26 mouse cellular contexts compared by ENCODE assay signal in the genomic region with DNA sequence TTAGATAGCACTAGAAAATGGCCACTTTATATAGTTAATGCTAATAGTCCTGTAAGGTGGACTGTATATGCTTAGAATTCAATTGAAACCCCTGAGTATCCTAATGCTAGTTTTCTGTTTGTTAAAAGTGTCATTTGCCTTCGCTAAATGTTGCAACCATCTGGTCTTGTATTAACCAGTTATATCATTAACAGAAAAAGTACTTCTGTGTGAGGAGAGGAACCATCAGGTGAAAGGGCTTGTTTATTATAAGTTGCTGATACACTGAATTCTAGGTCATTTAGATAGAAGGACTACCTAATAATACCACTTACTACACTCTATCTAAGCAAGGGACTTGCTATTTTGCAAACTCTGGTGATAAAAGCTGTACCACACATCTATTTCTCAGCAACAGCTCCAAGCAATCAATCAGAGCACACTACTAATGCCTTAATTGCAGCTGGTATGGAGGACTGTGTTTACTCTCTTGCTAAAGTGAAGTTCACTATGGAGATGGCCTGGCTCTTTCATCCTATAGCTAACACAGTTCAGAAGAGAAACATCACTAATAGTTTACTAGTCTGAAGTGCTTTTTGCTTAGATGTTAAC. TPM values are rescaled to one million over a fixed set of nuclear protein-coding genes. Genes with fewer than 3 reads are reported as not detected.
DNase-seq lines count a peak whose midpoint lies in the region; ATAC-seq and TF ChIP-seq lines count a peak whose summit lies in the region.
"Had no signal": no experiment of that assay in that cellular context is flagged by ENCODE, and none has a peak within 500 bp of the region (broad histone marks: within the 10 kb centered on the region; RNA-seq: fewer than 3 reads in every experiment).

No protein-coding gene starts in this region.

- H3K27me3 ChIP-seq in kidney, adult 2 months (replicated peaks; ENCODE audit: control insufficient read depth, insufficient read depth, low read length), result no peaks in the 10 kb centered on the region
- no peaks in the 10 kb centered on the region for H3K27me3 ChIP-seq in liver, embryonic 15.5 days
- H3K27me3 ChIP-seq in liver, embryonic 12.5 days (replicated peaks), result no peaks in the 10 kb centered on the region
- no peaks in the 10 kb centered on the region for H3K27me3 ChIP-seq in midbrain, embryonic 11.5 days (ENCODE audit: control insufficient read depth, insufficient read depth, low read length)
- no peaks in the 10 kb centered on the region for H3K27me3 ChIP-seq in midbrain, embryonic 10.5 days (ENCODE audit: low read depth, poor library complexity, severe bottlenecking)
- H3K27me3 ChIP-seq in limb, embryonic 10.5 days (ENCODE audit: low read depth, poor library complexity, severe bottlenecking), result no peaks in the 10 kb centered on the region
- H3K27me3 ChIP-seq: CH12.LX; embryonic facial prominence, embryonic 12.5 days; embryonic facial prominence, embryonic 15.5 days; hindbrain, embryonic 12.5 days; Patski had no signal

- no peaks in the 10 kb centered on the region for H3K36me3 ChIP-seq in kidney, adult 2 months (ENCODE audit: control insufficient read depth, insufficient read depth, low read length)
- no peaks in the 10 kb centered on the region for H3K36me3 ChIP-seq in liver, embryonic 15.5 days (replicated peaks)
- peaks cover 4% of the 10 kb centered on the region; the same call in 1 of the 2 replicates for H3K36me3 ChIP-seq in liver, embryonic 12.5 days
- no peaks in the 10 kb centered on the region for H3K36me3 ChIP-seq in midbrain, embryonic 11.5 days (ENCODE audit: control insufficient read depth, insufficient read depth, low read length)
- peaks cover 7% of the 10 kb centered on the region for H3K36me3 ChIP-seq in midbrain, embryonic 10.5 days
- peaks cover 7% of the 10 kb centered on the region; the same call in 1 of the 2 replicates for H3K36me3 ChIP-seq in limb, embryonic 10.5 days
- H3K36me3 ChIP-seq: embryonic facial prominence, embryonic 12.5 days; embryonic facial prominence, embryonic 15.5 days; hindbrain, embryonic 12.5 days had no signal

- H3K4me3 ChIP-seq in kidney, adult 2 months (ENCODE audit: insufficient read depth, low read depth, low read length), result no peak overlapping the region
- no peak overlapping the region for H3K4me3 ChIP-seq in liver, embryonic 15.5 days (replicated peaks)
- no peak overlapping the region for H3K4me3 ChIP-seq in liver, embryonic 12.5 days
- H3K4me3 ChIP-seq in midbrain, embryonic 11.5 days (ENCODE audit: low read depth, low read length), result no peak overlapping the region
- no peak overlapping the region for H3K4me3 ChIP-seq in midbrain, embryonic 10.5 days
- no peak overlapping the region for H3K4me3 ChIP-seq in limb, embryonic 10.5 days
- H3K4me3 ChIP-seq: embryonic facial prominence, embryonic 12.5 days; embryonic facial prominence, embryonic 15.5 days; gastrocnemius, adult 2 months; hindbrain, embryonic 12.5 days had no signal

- H3K9me3 ChIP-seq in liver, embryonic 15.5 days (replicated peaks), result no peaks in the 10 kb centered on the region
- H3K9me3 ChIP-seq in liver, embryonic 12.5 days (replicated peaks), result no peaks in the 10 kb centered on the region
- no peaks in the 10 kb centered on the region for H3K9me3 ChIP-seq in midbrain, embryonic 11.5 days (ENCODE audit: control insufficient read depth, low read length)
- no peaks in the 10 kb centered on the region for H3K9me3 ChIP-seq in midbrain, embryonic 10.5 days (replicated peaks)
- no peaks in the 10 kb centered on the region for H3K9me3 ChIP-seq in limb, embryonic 10.5 days (replicated peaks)
- H3K9me3 ChIP-seq: embryonic facial prominence, embryonic 12.5 days; embryonic facial prominence, embryonic 15.5 days; G1E; hindbrain, embryonic 12.5 days had no signal

- TF ChIP-seq POLR2A in kidney, adult 2 months (IDR thresholded peaks at IDR 0.05; ENCODE audit: low read depth, low read length), result no peak

- peak; percentile 20 for DNase-seq in kidney, adult 2 months
- no peak for DNase-seq in kidney, postnatal 14 days
- peak; percentile 68 for DNase-seq in midbrain, embryonic 11.5 days (ENCODE audit: low spot score, missing footprints)
- no peak for DNase-seq in midbrain, embryonic 10.5 days (ENCODE audit: low spot score)
- no peak for DNase-seq in limb, embryonic 10.5 days (ENCODE audit: low spot score)
- DNase-seq: adrenal gland, adult 2 months; adrenal gland, postnatal 14 days; B cell, adult 2 months; cerebellum, adult 11 months; cerebellum, adult 2 months; cerebellum, adult 9-11 months; cerebellum, postnatal 25 days; forebrain, postnatal 0 days; gastrocnemius, adult 2 months; gastrocnemius, postnatal 14 days; heart, adult 11 months had no signal

- H3K27ac ChIP-seq in kidney, adult 2 months (ENCODE audit: insufficient read depth, low read depth, low read length), result no peak overlapping the region
- H3K27ac ChIP-seq in liver, embryonic 15.5 days (replicated peaks), result no peak overlapping the region
- H3K27ac ChIP-seq in liver, embryonic 12.5 days, result no peak overlapping the region
- H3K27ac ChIP-seq in midbrain, embryonic 11.5 days (ENCODE audit: low read depth, low read length), result no peak overlapping the region
- H3K27ac ChIP-seq in midbrain, embryonic 10.5 days (replicated peaks), result no peak overlapping the region
- no peak overlapping the region for H3K27ac ChIP-seq in limb, embryonic 10.5 days
- H3K27ac ChIP-seq: embryonic facial prominence, embryonic 12.5 days; embryonic facial prominence, embryonic 15.5 days; gastrocnemius, adult 2 months; hindbrain, embryonic 12.5 days had no signal

- TF ChIP-seq CTCF in kidney, adult 2 months (conservative IDR thresholded peaks at IDR 0.05; ENCODE audit: insufficient read depth, insufficient read length, low read depth, low read length), result no peak

- 53% methylated on average over 1 of the region's 1 CpGs for WGBS in kidney, adult 2 months
- 69% methylated on average over 1 of the region's 1 CpGs for WGBS in liver, embryonic 15.5 days (ENCODE audit: insufficient replicate concordance)
- WGBS in liver, embryonic 12.5 days (ENCODE audit: insufficient replicate concordance), result 77% methylated on average over 1 of the region's 1 CpGs
- 97% methylated on average over 1 of the region's 1 CpGs for WGBS in midbrain, embryonic 11.5 days
- 98% methylated on average over 1 of the region's 1 CpGs for WGBS in midbrain, embryonic 10.5 days
- 96% methylated on average over 1 of the region's 1 CpGs for WGBS in limb, embryonic 10.5 days

- ATAC-seq in liver, embryonic 15.5 days (ENCODE audit: insufficient read depth), result 0 out of 2 replicates have a peak, but pooled peaks have one; percentile 15
- no peak for ATAC-seq in liver, embryonic 12.5 days
- ATAC-seq in midbrain, embryonic 11.5 days (ENCODE audit: low FRiP score), result no peak
- ATAC-seq: forebrain, embryonic 14.5 days; forebrain, postnatal 0 days; Patski had no signal

- H3K9ac ChIP-seq in liver, embryonic 15.5 days, result no peak overlapping the region
- no peak overlapping the region for H3K9ac ChIP-seq in liver, embryonic 12.5 days
- H3K9ac ChIP-seq in midbrain, embryonic 11.5 days (ENCODE audit: low read length), result no peak overlapping the region
- H3K9ac ChIP-seq: embryonic facial prominence, embryonic 12.5 days; embryonic facial prominence, embryonic 15.5 days; forebrain, postnatal 0 days; hindbrain, embryonic 12.5 days had no signal

- H3K4me2 ChIP-seq in liver, embryonic 15.5 days, result no peak overlapping the region
- no peak overlapping the region for H3K4me2 ChIP-seq in liver, embryonic 12.5 days
- H3K4me2 ChIP-seq in midbrain, embryonic 11.5 days, result no peak overlapping the region
- H3K4me2 ChIP-seq: embryonic facial prominence, embryonic 12.5 days; embryonic facial prominence, embryonic 15.5 days; heart, embryonic 11.5 days; hindbrain, embryonic 12.5 days had no signal

- no peaks in the 10 kb centered on the region for H3K4me1 ChIP-seq in kidney, adult 2 months (ENCODE audit: control insufficient read depth, insufficient read depth, low read length)
- H3K4me1 ChIP-seq in liver, embryonic 15.5 days (replicated peaks), result peaks cover 7% of the 10 kb centered on the region; the same call in 1 of the 2 replicates
- H3K4me1 ChIP-seq in liver, embryonic 12.5 days, result peaks cover 6% of the 10 kb centered on the region
- no peaks in the 10 kb centered on the region for H3K4me1 ChIP-seq in midbrain, embryonic 11.5 days (ENCODE audit: control insufficient read depth, insufficient read depth, low read length)
- H3K4me1 ChIP-seq in midbrain, embryonic 10.5 days, result no peaks in the 10 kb centered on the region
- no peaks in the 10 kb centered on the region for H3K4me1 ChIP-seq in limb, embryonic 10.5 days
- H3K4me1 ChIP-seq: embryonic facial prominence, embryonic 12.5 days; embryonic facial prominence, embryonic 15.5 days; hindbrain, embryonic 12.5 days had no signal

RNA-seq across cellular contexts. Expression of gene Immp1l, which starts 47.0 kb away (rescaled TPM):
- polyA plus RNA-seq in kidney, adult 2 months (2012; rRNA removed), result 14.0 and 25.6 TPM in 2 replicates
- 54.0 and 61.6 TPM in 2 replicates for polyA plus RNA-seq in liver, embryonic 15.5 days (2015; fragmentation: Nextera tagmentation; extraction: Ambion mirVana)
- polyA plus RNA-seq in liver, embryonic 12.5 days (2016; fragmentation: Nextera tagmentation; extraction: Ambion mirVana), result 78.8 and 78.9 TPM in 2 replicates
- 132 and 136 TPM in 2 replicates for polyA plus RNA-seq in midbrain, embryonic 11.5 days (2014; fragmentation: Nextera tagmentation; extraction: Ambion mirVana)
- 130 and 141 TPM in 2 replicates for polyA plus RNA-seq in midbrain, embryonic 10.5 days (2016; fragmentation: Nextera tagmentation; extraction: Ambion mirVana)
- polyA plus RNA-seq in limb, embryonic 10.5 days (2016; fragmentation: Nextera tagmentation; extraction: Ambion mirVana), result 109 and 120 TPM in 2 replicates

RNA-seq across cellular contexts. Expression of gene Elp4, which starts 47.1 kb away (rescaled TPM):
- polyA plus RNA-seq in kidney, adult 2 months (2012; rRNA removed), result 2.4 and 3.3 TPM in 2 replicates
- 13.5 and 15.7 TPM in 2 replicates for polyA plus RNA-seq in liver, embryonic 15.5 days (2015; fragmentation: Nextera tagmentation; extraction: Ambion mirVana)
- polyA plus RNA-seq in liver, embryonic 12.5 days (2016; fragmentation: Nextera tagmentation; extraction: Ambion mirVana), result 21.4 and 24.8 TPM in 2 replicates
- 59.6 and 61.9 TPM in 2 replicates for polyA plus RNA-seq in midbrain, embryonic 11.5 days (2014; fragmentation: Nextera tagmentation; extraction: Ambion mirVana)
- 60.2 and 67.5 TPM in 2 replicates for polyA plus RNA-seq in midbrain, embryonic 10.5 days (2016; fragmentation: Nextera tagmentation; extraction: Ambion mirVana)
- polyA plus RNA-seq in limb, embryonic 10.5 days (2016; fragmentation: Nextera tagmentation; extraction: Ambion mirVana), result 39.2 and 48.7 TPM in 2 replicates

RNA-seq across cellular contexts. Expression of gene Dnajc24, which starts 51.9 kb away (rescaled TPM):
- 12.5 and 14.0 TPM in 2 replicates for polyA plus RNA-seq in kidney, adult 2 months (2012; rRNA removed)
- 14.6 and 14.7 TPM in 2 replicates for polyA plus RNA-seq in liver, embryonic 15.5 days (2015; fragmentation: Nextera tagmentation; extraction: Ambion mirVana)
- 27.8 and 27.9 TPM in 2 replicates for polyA plus RNA-seq in liver, embryonic 12.5 days (2016; fragmentation: Nextera tagmentation; extraction: Ambion mirVana)
- polyA plus RNA-seq in midbrain, embryonic 11.5 days (2014; fragmentation: Nextera tagmentation; extraction: Ambion mirVana), result 47.7 and 55.4 TPM in 2 replicates
- polyA plus RNA-seq in midbrain, embryonic 10.5 days (2016; fragmentation: Nextera tagmentation; extraction: Ambion mirVana), result 54.3 and 54.6 TPM in 2 replicates
- 43.9 and 47.0 TPM in 2 replicates for polyA plus RNA-seq in limb, embryonic 10.5 days (2016; fragmentation: Nextera tagmentation; extraction: Ambion mirVana)

Comparison
In these comparisons a context has a peak if more than half of its experiments do, and no peak if none do; other contexts are left out.
1. DNase-seq: peak in kidney, adult 2 months (single experiment) and midbrain, embryonic 11.5 days (single experiment); none in kidney, postnatal 14 days (single experiment), midbrain, embryonic 10.5 days (single experiment) and limb, embryonic 10.5 days (single experiment).